Mouse (Mus musculus): ENCODE data around the gene Olfr1216. TPM values are rescaled to one million over a fixed set of nuclear protein-coding genes. Genes with fewer than 3 reads are reported as not detected.
"Not testable (repeated sequence)": the region's sequence is repeated elsewhere in the genome, so short reads cannot be mapped to it uniquely, and the experiment has no call there.

The Olfr1216 gene
- not detected in 2 replicates for polyA plus RNA-seq (2012; rRNA removed)

DNA sequence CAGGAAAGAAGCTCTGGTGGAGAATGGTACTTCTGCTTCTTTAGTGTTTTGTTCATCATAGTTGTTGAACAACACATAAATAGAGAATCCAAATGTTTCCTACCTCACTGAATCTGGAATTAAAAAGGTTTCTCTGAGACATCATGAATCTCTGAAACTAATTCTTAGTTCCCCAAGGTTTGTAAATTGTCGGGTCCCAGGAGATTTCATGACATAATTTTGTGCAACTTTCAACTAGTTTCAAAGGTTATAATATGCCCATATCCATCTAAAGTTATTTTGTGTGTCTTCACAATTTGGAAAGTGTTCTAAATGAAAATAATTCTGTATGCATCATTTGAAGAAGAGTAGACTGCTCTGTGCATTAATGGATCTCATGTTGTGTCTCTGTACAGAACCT is at the start of gene Olfr1216:
Olfr1216 (minus strand) TSS at position 101 of the 400 bp plus-strand sequence.
- TF ChIP-seq POLR2A (IDR thresholded peaks at IDR 0.05; ENCODE audit: low read depth, low read length) = no peak
- TF ChIP-seq CTCF (conservative IDR thresholded peaks at IDR 0.05; ENCODE audit: insufficient read depth, insufficient read length, low read depth, low read length) = no peak
- Histone ChIP-seq H3K27me3 (replicated peaks; ENCODE audit: control insufficient read depth, insufficient read depth, low read length) (no peaks in the 10 kb centered on the region), H3K27ac (ENCODE audit: insufficient read depth, low read depth, low read length) (no peak within 1 kb of the TSS), H3K4me3 (ENCODE audit: insufficient read depth, low read depth, low read length) (no peak within 1 kb of the TSS), H3K36me3 (ENCODE audit: control insufficient read depth, insufficient read depth, low read length) (no peaks in the 10 kb centered on the region), H3K4me1 (ENCODE audit: control insufficient read depth, insufficient read depth, low read length) (no peaks in the 10 kb centered on the region)
- no peak for DNase-seq
- 75% methylated on average over 1 of the region's 1 CpGs for WGBS

GRCm38 (mm10) chr2:89061087-89061486 is 42.9 kb upstream of the Olfr1216 start, which contains the start of gene Olfr1218:
TSS of gene Olfr1218 (minus strand) at chr2:89061187.
- Histone ChIP-seq H3K4me1 (ENCODE audit: control insufficient read depth, insufficient read depth, low read length) (no peaks in the 10 kb centered on the region), H3K36me3 (ENCODE audit: control insufficient read depth, insufficient read depth, low read length) (no peaks in the 10 kb centered on the region), H3K27ac (ENCODE audit: insufficient read depth, low read depth, low read length) (no peak within 1 kb of the TSS), H3K27me3 (replicated peaks; ENCODE audit: control insufficient read depth, insufficient read depth, low read length) (no peaks in the 10 kb centered on the region), H3K4me3 (ENCODE audit: insufficient read depth, low read depth, low read length) (no peak within 1 kb of the TSS)
- TF ChIP-seq POLR2A (IDR thresholded peaks at IDR 0.05; ENCODE audit: low read depth, low read length) (no peak), CTCF (conservative IDR thresholded peaks at IDR 0.05; ENCODE audit: insufficient read depth, insufficient read length, low read depth, low read length) (no peak)
- no peak for DNase-seq

DNA sequence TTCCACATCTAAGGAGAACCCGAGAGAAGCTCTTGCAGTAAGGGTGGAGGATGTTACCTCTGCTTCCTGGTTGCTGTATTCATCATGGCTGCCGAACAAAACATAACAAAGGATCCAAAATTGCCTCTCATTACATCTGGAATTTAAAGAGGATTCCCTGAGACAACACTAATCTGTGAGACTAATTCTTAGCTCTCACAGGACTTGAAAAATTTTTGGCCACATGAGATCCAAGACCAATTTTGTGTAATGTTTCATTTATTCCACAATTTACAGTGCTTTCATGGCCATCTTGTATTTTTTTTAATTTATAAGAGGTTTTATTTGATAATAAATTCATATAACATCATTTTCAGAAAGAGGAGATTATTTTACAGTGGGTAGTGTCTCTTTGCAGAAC is 13.8 kb upstream of the Olfr1216 start, which contains the start of gene Olfr1217:
Olfr1217 (minus strand) TSS at position 101 of the 400 bp plus-strand sequence.
- TF ChIP-seq POLR2A (IDR thresholded peaks at IDR 0.05; ENCODE audit: low read depth, low read length) = no peak
- no peak for TF ChIP-seq CTCF (conservative IDR thresholded peaks at IDR 0.05; ENCODE audit: insufficient read depth, insufficient read length, low read depth, low read length)
- no peak for DNase-seq
- Histone ChIP-seq H3K4me3 (ENCODE audit: insufficient read depth, low read depth, low read length) (no peak within 1 kb of the TSS), H3K4me1 (ENCODE audit: control insufficient read depth, insufficient read depth, low read length) (no peaks in the 10 kb centered on the region), H3K36me3 (ENCODE audit: control insufficient read depth, insufficient read depth, low read length) (no peaks in the 10 kb centered on the region), H3K27ac (ENCODE audit: insufficient read depth, low read depth, low read length) (no peak within 1 kb of the TSS), H3K27me3 (replicated peaks; ENCODE audit: control insufficient read depth, insufficient read depth, low read length) (no peaks in the 10 kb centered on the region)
- 57% methylated on average over 2 of the region's 2 CpGs for WGBS

- not testable (repeated sequence) for H3K4me3 ChIP-seq (ENCODE audit: insufficient read depth, low read depth, low read length); H3K27ac ChIP-seq (ENCODE audit: insufficient read depth, low read depth, low read length); H3K27me3 ChIP-seq (replicated peaks; ENCODE audit: control insufficient read depth, insufficient read depth, low read length); H3K4me1 ChIP-seq (ENCODE audit: control insufficient read depth, insufficient read depth, low read length); H3K36me3 ChIP-seq (ENCODE audit: control insufficient read depth, insufficient read depth, low read length); DNase-seq
- 66% methylated on average over 3 of the region's 3 CpGs for WGBS
Measured at GRCm38 (mm10) chr2:89021436-89021835, 3.3 kb upstream of the Olfr1216 start.

GRCm38 (mm10) chr2:89006873-89007272 is 11.3 kb downstream of the Olfr1216 start, which contains the start of gene Olfr1215:
TSS of gene Olfr1215 (minus strand) at chr2:89006973.
- no peak within 1 kb of the TSS for H3K27ac ChIP-seq (ENCODE audit: insufficient read depth, low read depth, low read length)
- TF ChIP-seq POLR2A (IDR thresholded peaks at IDR 0.05; ENCODE audit: low read depth, low read length) (no peak), CTCF (conservative IDR thresholded peaks at IDR 0.05; ENCODE audit: insufficient read depth, insufficient read length, low read depth, low read length) (no peak)
- no peaks in the 10 kb centered on the region for H3K36me3 ChIP-seq (ENCODE audit: control insufficient read depth, insufficient read depth, low read length)
- no peaks in the 10 kb centered on the region for H3K27me3 ChIP-seq (replicated peaks; ENCODE audit: control insufficient read depth, insufficient read depth, low read length)
- 53% methylated on average over 2 of the region's 2 CpGs for WGBS
- H3K4me3 ChIP-seq (ENCODE audit: insufficient read depth, low read depth, low read length) = no peak within 1 kb of the TSS
- no peaks in the 10 kb centered on the region for H3K4me1 ChIP-seq (ENCODE audit: control insufficient read depth, insufficient read depth, low read length)
- DNase-seq = no peak

DNA sequence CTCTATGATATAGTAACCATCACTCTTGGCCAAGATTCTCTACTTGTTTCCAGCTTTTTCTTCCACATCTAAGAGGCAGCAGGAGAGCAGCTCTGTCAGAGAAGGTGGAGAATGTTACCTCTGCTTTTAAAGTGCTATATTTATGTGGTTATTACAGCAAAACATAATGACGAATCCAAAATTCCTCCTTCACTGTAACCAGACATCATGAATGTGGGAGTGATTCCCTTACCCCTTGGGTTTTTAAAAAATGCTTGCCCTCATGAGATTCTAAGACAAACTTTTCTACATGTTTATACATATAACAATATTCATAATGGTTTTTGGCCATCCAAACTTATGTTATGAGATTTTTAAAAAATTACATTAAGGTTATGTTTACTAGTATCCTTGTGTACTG is 25.6 kb downstream of the Olfr1216 start, which contains the start of gene Olfr1214:
Olfr1214 (minus strand) TSS at position 101 of the 400 bp plus-strand sequence.
- H3K36me3 ChIP-seq (ENCODE audit: control insufficient read depth, insufficient read depth, low read length) = no peaks in the 10 kb centered on the region
- 67% methylated on average over 1 of the region's 1 CpGs for WGBS
- DNase-seq = no peak

DNA sequence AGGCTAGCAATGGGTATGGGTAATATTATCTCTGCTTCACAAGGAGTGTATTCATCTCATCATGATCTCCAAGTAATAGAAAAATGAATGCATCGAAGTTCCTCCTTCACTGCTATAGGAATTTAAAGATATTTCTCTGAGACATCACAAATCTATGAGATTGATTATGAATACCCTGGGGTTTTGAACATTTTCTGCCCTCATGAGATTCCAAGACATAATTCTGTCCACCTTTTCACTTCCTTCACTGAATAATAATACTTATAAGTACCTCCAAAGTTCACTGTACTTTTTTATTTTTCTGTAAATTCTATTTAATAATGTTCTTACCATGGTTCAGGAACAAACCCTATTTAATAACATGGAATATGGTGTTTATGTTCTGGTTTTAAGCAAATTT is 38.0 kb downstream of the Olfr1216 start, which contains the start of gene Gm13762:
Gm13762 (minus strand) TSS at position 101 of the 400 bp plus-strand sequence.
- WGBS = 68% methylated on average over 1 of the region's 1 CpGs
- TF ChIP-seq CTCF (conservative IDR thresholded peaks at IDR 0.05; ENCODE audit: insufficient read depth, insufficient read length, low read depth, low read length) (no peak), POLR2A (IDR thresholded peaks at IDR 0.05; ENCODE audit: low read depth, low read length) (no peak)
- H3K36me3 ChIP-seq (ENCODE audit: control insufficient read depth, insufficient read depth, low read length) = no peaks in the 10 kb centered on the region
- no peaks in the 10 kb centered on the region for H3K27me3 ChIP-seq (replicated peaks; ENCODE audit: control insufficient read depth, insufficient read depth, low read length)
- no peaks in the 10 kb centered on the region for H3K4me1 ChIP-seq (ENCODE audit: control insufficient read depth, insufficient read depth, low read length)
- no peak within 1 kb of the TSS for H3K4me3 ChIP-seq (ENCODE audit: insufficient read depth, low read depth, low read length)
- no peak for DNase-seq
- H3K27ac ChIP-seq (ENCODE audit: insufficient read depth, low read depth, low read length) = no peak within 1 kb of the TSS

More for the DNA sequence above, 25.6 kb downstream of the Olfr1216 start, which contains the start of gene Olfr1214:
- no peak within 1 kb of the TSS for H3K4me3 ChIP-seq (ENCODE audit: insufficient read depth, low read depth, low read length)
- no peak for TF ChIP-seq CTCF (conservative IDR thresholded peaks at IDR 0.05; ENCODE audit: insufficient read depth, insufficient read length, low read depth, low read length)
- no peak for TF ChIP-seq POLR2A (IDR thresholded peaks at IDR 0.05; ENCODE audit: low read depth, low read length)
- no peaks in the 10 kb centered on the region for H3K4me1 ChIP-seq (ENCODE audit: control insufficient read depth, insufficient read depth, low read length)
- no peak within 1 kb of the TSS for H3K27ac ChIP-seq (ENCODE audit: insufficient read depth, low read depth, low read length)
- H3K27me3 ChIP-seq (replicated peaks; ENCODE audit: control insufficient read depth, insufficient read depth, low read length) = no peaks in the 10 kb centered on the region

Other genes starting within 250 kb of the Olfr1216 start
- not detected in 2 replicates for gene Olfr1200, start 247.9 kb downstream of the Olfr1216 start, polyA plus RNA-seq (2012; rRNA removed)
- gene Olfr1201, start 225.3 kb downstream of the Olfr1216 start, polyA plus RNA-seq (2012; rRNA removed) = not detected in 2 replicates
- gene Olfr1202, start 203.8 kb downstream of the Olfr1216 start, polyA plus RNA-seq (2012; rRNA removed) = not detected in 2 replicates
- gene Olfr1205, start 188.6 kb downstream of the Olfr1216 start, polyA plus RNA-seq (2012; rRNA removed) = not detected in 2 replicates
- gene Olfr1204, start 169.0 kb downstream of the Olfr1216 start, polyA plus RNA-seq (2012; rRNA removed) = not detected in 2 replicates
- not detected in 2 replicates for gene Olfr1206, start 155.1 kb downstream of the Olfr1216 start, polyA plus RNA-seq (2012; rRNA removed)
- not detected in 2 replicates for gene Olfr1208, start 116.0 kb downstream of the Olfr1216 start, polyA plus RNA-seq (2012; rRNA removed)
- not detected in 2 replicates for gene Olfr1209, start 103.2 kb downstream of the Olfr1216 start, polyA plus RNA-seq (2012; rRNA removed)
- not detected in 2 replicates for gene Olfr1211, start 80.2 kb downstream of the Olfr1216 start, polyA plus RNA-seq (2012; rRNA removed)
- not detected in 2 replicates for gene Olfr1212, start 64.4 kb downstream of the Olfr1216 start, polyA plus RNA-seq (2012; rRNA removed)
- not detected in 2 replicates for gene Gm13762, start 38.1 kb downstream of the Olfr1216 start, polyA plus RNA-seq (2012; rRNA removed)
- not detected in 2 replicates for gene Olfr1214, start 25.7 kb downstream of the Olfr1216 start, polyA plus RNA-seq (2012; rRNA removed)
- gene Olfr1215, start 11.4 kb downstream of the Olfr1216 start, polyA plus RNA-seq (2012; rRNA removed) = not detected in 2 replicates
- gene Olfr1217, start 13.7 kb upstream of the Olfr1216 start, polyA plus RNA-seq (2012; rRNA removed) = not detected in 2 replicates
- not detected in 2 replicates for gene Olfr1218, start 42.8 kb upstream of the Olfr1216 start, polyA plus RNA-seq (2012; rRNA removed)
- gene Olfr1219, start 65.2 kb upstream of the Olfr1216 start, polyA plus RNA-seq (2012; rRNA removed) = not detected in 2 replicates
- gene Olfr1220, start 88.5 kb upstream of the Olfr1216 start, polyA plus RNA-seq (2012; rRNA removed) = not detected in 2 replicates
- gene Olfr1221, start 98.9 kb upstream of the Olfr1216 start, polyA plus RNA-seq (2012; rRNA removed) = not detected in 2 replicates
- gene Olfr1222, start 114.7 kb upstream of the Olfr1216 start, polyA plus RNA-seq (2012; rRNA removed) = not detected in 2 replicates
- not detected in 2 replicates for gene Olfr1223, start 133.2 kb upstream of the Olfr1216 start, polyA plus RNA-seq (2012; rRNA removed)
- gene Olfr1224-ps1, start 145.8 kb upstream of the Olfr1216 start, polyA plus RNA-seq (2012; rRNA removed) = not detected in 2 replicates
- not detected in 2 replicates for gene Olfr1225, start 156.3 kb upstream of the Olfr1216 start, polyA plus RNA-seq (2012; rRNA removed)
- gene Olfr1226, start 181.7 kb upstream of the Olfr1216 start, polyA plus RNA-seq (2012; rRNA removed) = not detected in 2 replicates
- not detected in 2 replicates for gene Olfr1228, start 235.7 kb upstream of the Olfr1216 start, polyA plus RNA-seq (2012; rRNA removed)

Data from kidney, adult 2 months (tissue).